Mouse (Mus musculus) urinary bladder, postnatal 14 days (tissue): ENCODE results near the gene Chpt1.

Experiments used
- DNase-seq: peaks from one replicate; pipeline ENCODE4 v3.0.0; 2021; ENCODE audit warnings: low spot score

The Chpt1 gene

DNA sequence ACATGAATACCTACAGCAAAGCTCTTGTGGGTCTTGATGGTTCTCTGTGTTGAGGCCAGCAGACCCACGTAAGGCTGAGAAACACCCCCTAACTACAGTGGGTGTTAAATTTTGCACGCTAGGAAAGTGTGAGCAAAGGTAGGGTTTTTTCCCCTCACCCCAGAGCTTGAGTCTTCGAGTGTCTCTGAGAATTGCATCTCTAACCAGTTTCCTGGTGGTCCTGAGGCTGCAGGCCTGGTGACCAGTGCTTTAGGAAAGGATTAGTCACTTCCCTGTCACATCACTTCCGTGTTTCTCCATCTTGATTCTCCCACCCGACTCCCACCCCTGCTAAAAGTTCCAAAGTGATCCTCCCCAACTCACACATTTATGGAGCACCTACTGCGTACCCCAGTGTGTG is 99.7 kb downstream of the Chpt1 start:
- no peak for DNase-seq

DNA sequence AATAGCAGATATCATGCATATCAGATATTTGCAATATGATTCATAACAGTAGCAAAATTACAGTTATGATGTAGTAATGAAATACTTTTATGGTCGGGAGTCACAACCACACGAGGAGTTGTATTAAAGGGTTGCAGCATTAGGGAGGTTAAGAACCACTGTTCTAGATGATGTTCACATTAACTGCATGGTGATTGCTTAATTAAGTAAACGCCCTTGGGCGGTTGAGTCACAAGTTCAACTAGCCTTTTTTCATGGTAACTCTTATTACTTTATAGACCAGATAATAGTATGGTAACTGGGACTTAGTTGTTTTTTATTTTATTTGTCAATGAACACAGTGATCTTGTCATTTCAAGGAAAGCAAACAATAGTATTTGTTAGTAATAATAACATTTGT is 100.9 kb downstream of the Chpt1 start:
- no peak for DNase-seq
